Mouse (Mus musculus) erythroblast, embryonic 14.5 days (primary cell): ENCODE results near the gene Slc28a2.

Experiments used
- GATA1 ChIP-seq: IDR thresholded peaks from 2 replicates; pipeline ENCODE4 v1.6.1; 2012; ENCODE audit warnings: low read length, inconsistent platforms, mixed read lengths
- TAL1 ChIP-seq: IDR thresholded peaks from 3 replicates; pipeline ENCODE4 v1.6.1; 2012; ENCODE audit warnings: low read length, inconsistent platforms, mixed read lengths

- TF ChIP-seq GATA1 (no peak), TAL1 (no peak)
These were observed 44.2 kb upstream of the Slc28a2 start for GRCm38 (mm10) chr2:122382121-122382520.
